Mouse (Mus musculus) kidney, postnatal 0 days (tissue): Measurements from ENCODE around the gene Hist1h3f. TPM values are rescaled to one million over a fixed set of nuclear protein-coding genes. Genes with fewer than 3 reads are reported as not detected.
"Not testable (repeated sequence)": the region's sequence is repeated elsewhere in the genome, so short reads cannot be mapped to it uniquely, and the experiment has no call there.

Experiments used
- ATAC-seq: fragments of 200-750 bp; cut with Nextera tagmentation; replicated peaks from 2 replicates; pipeline ENCODE4 v1.8.0; 2017; ENCODE audit warnings: low read depth, moderate number of reproducible peaks, moderate TSS enrichment, moderate library complexity; ENCODE audit not compliant: low FRiP score
- DNase-seq: peaks from one replicate; pipeline ENCODE4 v3.0.0-alpha.2; 2016; ENCODE audit warnings: low spot score
- H3K27ac ChIP-seq: fragments of 300-500 bp; sonication (generic); 2 replicates; pipeline ENCODE4 v1.5.1; 2014; ENCODE audit warnings: mild to moderate bottlenecking
- H3K27me3 ChIP-seq: fragments of 300-500 bp; sonication (generic); 2 replicates; pipeline ENCODE4 v1.6.1; 2014; ENCODE audit warnings: low read length, mixed read lengths; ENCODE audit not compliant: insufficient read depth
- H3K36me3 ChIP-seq: fragments of 300-500 bp; sonication (generic); 2 replicates; pipeline ENCODE4 v1.6.1; 2014; ENCODE audit warnings: low read length, mixed read lengths; ENCODE audit not compliant: insufficient read depth
- H3K4me1 ChIP-seq: fragments of 300-500 bp; sonication (generic); replicated peaks from 2 replicates; pipeline ENCODE4 v1.6.1; 2014; ENCODE audit warnings: antibody characterized with exemption, low read length, mixed read lengths; ENCODE audit not compliant: insufficient read depth
- H3K4me2 ChIP-seq: fragments of 300-500 bp; sonication (generic); 2 replicates; pipeline ENCODE4 v1.6.1; 2014; ENCODE audit warnings: mild to moderate bottlenecking, low read length, moderate library complexity, mixed read lengths
- H3K4me3 ChIP-seq: fragments of 300-500 bp; sonication (generic); replicated peaks from 2 replicates; pipeline ENCODE4 v1.5.1; 2014; ENCODE audit warnings: low read depth, low read length
- H3K9ac ChIP-seq: fragments of 300-500 bp; sonication (generic); 2 replicates; pipeline ENCODE4 v1.6.1; 2014; ENCODE audit warnings: low read depth, low read length
- H3K9me3 ChIP-seq: fragments of 300-500 bp; sonication (generic); replicated peaks from 2 replicates; pipeline ENCODE4 v1.6.1; 2016; ENCODE audit warnings: low read length, inconsistent platforms, mixed read lengths
- CTCF ChIP-seq: IDR thresholded peaks from 2 replicates; pipeline ENCODE4 v1.5.1; 2016; ENCODE audit warnings: antibody characterized with exemption, low read depth, mild to moderate bottlenecking, moderate library complexity
- WGBS: fragments of 180-500 bp; shearing (Covaris S2); extraction: QIAGEN DNeasy Blood & Tissue Kit; methylation state at CpG from one replicate; pipeline ENCODE4 v1.1.7; 2014; 5-methylcytosine and 5-hydroxymethylcytosine counted together
- polyA plus RNA-seq: library from polyadenylated mRNA; unstranded; fragments of >200 nt; fragmentation: Nextera tagmentation; extraction: Ambion mirVana; gene quantifications from 2 replicates; pipeline ENCODE4 v1.2.1, GENCODE M21; 2015

The Hist1h3f gene
- polyA plus RNA-seq, 1 experiment from 2014 or later, result 0.83 TPM

DNA sequence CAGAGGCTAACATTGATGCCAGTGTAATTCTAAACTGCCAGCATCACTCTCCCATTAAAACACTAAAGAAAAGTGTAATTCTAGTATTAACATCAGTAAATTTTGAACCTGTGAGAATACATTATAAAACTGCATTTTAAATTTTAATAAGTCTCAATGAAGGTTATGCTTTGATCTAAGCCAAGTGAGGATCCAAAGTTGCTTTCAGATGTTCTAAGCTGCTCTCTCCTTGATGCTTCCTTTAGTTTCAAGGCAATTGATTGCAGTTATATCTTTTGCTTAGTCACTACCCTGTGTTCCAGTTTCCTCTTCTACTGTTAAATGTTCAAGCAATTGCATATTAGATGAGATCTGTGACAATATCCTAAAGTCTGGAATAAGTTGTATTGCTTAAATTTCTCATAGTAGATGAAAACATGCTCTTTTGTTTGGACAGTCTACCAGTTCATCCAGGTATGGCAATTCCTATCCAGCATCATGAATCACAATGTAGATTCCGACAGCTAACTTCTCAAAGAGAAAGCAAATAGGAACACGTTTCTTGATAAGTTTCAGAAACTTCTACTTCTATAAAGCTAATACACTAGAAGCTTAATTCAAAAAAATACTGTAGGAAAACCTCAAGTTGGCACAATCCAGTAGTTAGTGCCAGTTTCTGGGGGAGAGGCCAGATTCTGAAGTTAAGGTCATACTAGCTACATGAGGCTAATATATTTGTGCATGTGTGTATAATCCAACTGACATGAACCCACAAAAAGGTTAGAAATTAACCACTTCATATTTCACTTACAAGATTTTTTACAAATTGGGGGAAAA is 28.6 kb downstream of the Hist1h3f start:
- WGBS, result 19% methylated on average over 2 of the region's 2 CpGs

DNA sequence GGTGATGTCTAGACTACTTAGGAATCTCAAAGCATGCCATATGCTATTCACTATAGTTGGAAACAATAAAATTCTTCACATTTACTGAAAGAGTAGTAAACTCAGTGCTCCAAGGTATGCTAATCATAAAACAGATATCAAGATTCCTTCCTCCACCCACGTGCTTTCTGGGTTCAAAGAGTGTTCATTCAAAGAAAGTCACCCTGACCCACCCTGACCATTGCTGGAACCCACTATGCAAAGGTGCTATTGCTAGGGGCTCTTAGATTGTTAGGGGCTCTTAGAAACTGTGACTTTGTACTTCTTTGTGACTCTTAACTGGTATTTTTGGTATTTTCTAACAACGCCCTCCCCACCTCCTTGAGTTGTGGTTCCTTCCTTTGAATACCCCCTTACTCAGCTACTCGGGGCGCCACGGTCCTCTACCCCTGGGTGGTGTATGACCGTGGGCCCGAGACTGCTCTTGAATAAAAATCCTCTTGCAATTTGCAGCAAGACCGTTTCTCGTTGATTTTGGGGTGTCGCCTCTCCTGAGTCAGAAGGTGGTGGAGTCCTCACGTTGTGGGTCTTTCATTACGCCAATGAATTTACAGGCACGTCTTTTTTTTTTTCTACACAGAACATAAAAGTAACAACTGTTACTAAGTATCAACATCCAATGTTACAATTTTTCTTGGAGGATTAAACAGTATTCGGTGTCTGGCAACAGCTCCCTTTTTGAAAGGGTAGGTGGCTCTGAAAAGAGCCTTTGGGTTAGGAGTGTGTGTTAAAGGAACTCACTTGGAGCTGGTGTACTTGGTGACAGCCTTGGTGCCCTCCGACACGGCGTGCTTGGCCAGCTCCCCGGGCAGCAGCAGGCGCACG is 29.4 kb downstream of the Hist1h3f start:
- Histone ChIP-seq H3K27ac (peak overlapping the region; percentile 86), H3K9ac (peak overlapping the region; percentile 47; the same call in 1 of the 2 replicates), H3K4me1 (peaks cover 13% of the 10 kb centered on the region; the same call in 1 of the 2 replicates), H3K4me3 (peak overlapping the region; percentile 48), H3K4me2 (peak overlapping the region; percentile 64)
- ATAC-seq, H3K36me3 ChIP-seq, DNase-seq, H3K9me3 ChIP-seq, H3K27me3 ChIP-seq: not testable (repeated sequence)
- 4% methylated on average over 18 of the region's 20 CpGs for WGBS

More for the DNA sequence above, 28.6 kb downstream of the Hist1h3f start:
- Histone ChIP-seq H3K9ac (peak overlapping the region; percentile 47), H3K4me2 (peak overlapping the region; percentile 64), H3K27me3 (no peaks in the 10 kb centered on the region), H3K27ac (peak overlapping the region; percentile 95), H3K4me1 (peaks cover 13% of the 10 kb centered on the region; the same call in 1 of the 2 replicates), H3K4me3 (peak overlapping the region; percentile 48), H3K36me3 (no peaks in the 10 kb centered on the region), H3K9me3 (no peaks in the 10 kb centered on the region)
- DNase-seq (peak; percentile 58), ATAC-seq (no peak)
- TF ChIP-seq CTCF, result no peak

DNA sequence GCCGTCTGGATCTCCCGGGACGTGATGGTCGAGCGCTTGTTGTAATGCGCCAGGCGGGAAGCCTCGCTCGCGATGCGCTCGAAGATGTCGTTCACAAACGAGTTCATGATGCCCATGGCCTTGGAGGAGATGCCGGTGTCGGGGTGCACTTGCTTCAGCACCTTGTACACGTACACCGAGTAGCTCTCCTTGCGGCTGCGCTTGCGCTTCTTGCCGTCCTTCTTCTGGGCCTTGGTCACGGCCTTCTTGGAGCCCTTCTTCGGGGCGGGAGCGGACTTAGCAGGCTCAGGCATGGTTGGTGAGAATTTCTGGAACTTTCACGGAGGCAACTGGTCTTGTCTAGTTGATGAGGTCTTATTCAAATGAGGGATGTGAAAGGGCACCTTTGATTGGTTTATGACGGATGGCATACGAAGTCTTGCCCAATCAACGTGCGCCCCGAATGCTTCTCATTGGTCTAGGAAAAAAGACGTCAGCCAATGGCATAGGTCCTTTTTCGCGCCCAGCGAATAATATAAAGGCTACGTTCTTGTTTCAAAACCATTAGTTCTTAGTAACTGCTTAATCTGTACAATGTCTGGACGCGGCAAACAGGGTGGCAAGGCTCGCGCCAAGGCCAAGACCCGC is 30.2 kb downstream of the Hist1h3f start, which contains the start of the genes Hist1h2bf and Hist1h2ad:
TSS of gene Hist1h2bf (minus strand) at position 299 of the 627 bp plus-strand sequence.
TSS of gene Hist1h2ad (plus strand) at position 484 of the 627 bp plus-strand sequence.
- Histone ChIP-seq H3K9ac (peak within 1 kb of the TSS; percentile 51; the same call in 1 of the 2 replicates), H3K27ac (peak within 1 kb of the TSS; percentile 86), H3K4me2 (peak within 1 kb of the TSS; percentile 64), H3K4me3 (peak within 1 kb of the TSS; percentile 48), H3K4me1 (peaks cover 13% of the 10 kb centered on the region; the same call in 1 of the 2 replicates)
- DNase-seq, result peak; percentile 100
- H3K27me3 ChIP-seq, H3K36me3 ChIP-seq, H3K9me3 ChIP-seq: not testable (repeated sequence)
- WGBS, result under 1% methylated on average over 30 of the region's 42 CpGs
- ATAC-seq, result peak; percentile 92

DNA sequence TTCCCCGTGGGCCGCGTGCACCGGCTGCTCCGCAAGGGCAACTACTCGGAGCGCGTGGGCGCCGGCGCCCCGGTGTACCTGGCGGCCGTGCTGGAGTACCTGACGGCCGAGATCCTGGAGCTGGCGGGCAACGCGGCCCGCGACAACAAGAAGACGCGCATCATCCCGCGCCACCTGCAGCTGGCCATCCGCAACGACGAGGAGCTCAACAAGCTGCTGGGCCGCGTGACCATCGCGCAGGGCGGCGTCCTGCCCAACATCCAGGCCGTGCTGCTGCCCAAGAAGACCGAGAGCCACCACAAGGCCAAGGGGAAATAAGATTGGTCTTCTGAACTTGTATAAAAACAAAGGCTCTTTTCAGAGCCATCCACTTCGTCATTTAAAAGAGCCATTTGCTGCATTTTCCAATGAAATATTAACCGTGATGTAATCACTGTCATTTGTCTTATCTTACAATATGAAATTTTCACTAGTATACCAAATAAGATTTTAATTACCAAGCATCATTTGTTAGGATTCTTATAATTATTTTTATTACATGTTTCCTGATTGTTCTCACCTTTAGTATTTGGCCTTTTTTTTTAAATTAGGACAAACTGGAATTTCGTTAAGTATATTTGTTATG is 30.8 kb downstream of the Hist1h3f start:
- H3K27me3 ChIP-seq, H3K36me3 ChIP-seq, ATAC-seq, H3K9me3 ChIP-seq, H3K9ac ChIP-seq: not testable (repeated sequence)
- under 1% methylated on average over 6 of the region's 39 CpGs for WGBS
- peak; percentile 33 for DNase-seq
- H3K4me2 ChIP-seq, result peak overlapping the region; percentile 59
- peaks cover 13% of the 10 kb centered on the region; the same call in 1 of the 2 replicates for H3K4me1 ChIP-seq
- H3K4me3 ChIP-seq, result peak overlapping the region; percentile 48; the same call in 1 of the 2 replicates
- peak overlapping the region; percentile 86 for H3K27ac ChIP-seq

DNA sequence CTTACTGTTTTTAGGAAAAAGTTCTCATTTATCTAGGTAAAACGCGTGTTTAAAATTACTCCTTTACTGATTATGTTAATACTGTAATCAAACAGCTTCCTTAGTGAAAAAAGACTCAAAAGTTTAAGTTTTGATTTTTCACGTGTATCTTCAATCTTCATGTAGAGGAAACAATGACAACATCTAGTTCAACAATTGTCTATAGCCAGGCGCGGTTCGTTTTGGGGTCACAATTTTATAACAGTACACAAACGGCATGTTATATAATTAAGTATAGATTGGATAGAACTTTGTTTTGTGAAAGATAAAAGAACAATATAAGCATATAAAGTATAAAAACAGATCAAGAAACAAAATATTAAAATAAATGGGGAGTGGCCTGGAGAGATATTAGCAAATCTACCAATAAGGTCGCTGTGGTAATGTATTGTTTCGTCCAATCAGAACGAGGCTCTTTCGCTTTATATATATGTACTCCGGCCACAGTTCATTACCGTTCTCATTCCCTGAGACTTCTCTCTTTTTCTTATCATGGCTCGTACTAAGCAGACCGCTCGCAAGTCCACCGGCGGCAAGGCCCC is 31.5 kb downstream of the Hist1h3f start, which contains the start of gene Hist1h3d:
TSS of gene Hist1h3d (plus strand) at position 493 of the 581 bp plus-strand sequence.
- Histone ChIP-seq H3K4me1 (peaks cover 13% of the 10 kb centered on the region; the same call in 1 of the 2 replicates), H3K36me3 (no peaks in the 10 kb centered on the region), H3K4me2 (peak within 1 kb of the TSS; percentile 59), H3K27me3 (no peaks in the 10 kb centered on the region), H3K9ac (peak within 1 kb of the TSS; percentile 53; the same call in 1 of the 2 replicates), H3K4me3 (peak within 1 kb of the TSS; percentile 32), H3K9me3 (no peaks in the 10 kb centered on the region), H3K27ac (peak within 1 kb of the TSS; percentile 84)
- WGBS, result 0% methylated on average over 18 of the region's 18 CpGs
- DNase-seq (peak; percentile 98), ATAC-seq (peak; percentile 67)
- TF ChIP-seq CTCF, result no peak

DNA sequence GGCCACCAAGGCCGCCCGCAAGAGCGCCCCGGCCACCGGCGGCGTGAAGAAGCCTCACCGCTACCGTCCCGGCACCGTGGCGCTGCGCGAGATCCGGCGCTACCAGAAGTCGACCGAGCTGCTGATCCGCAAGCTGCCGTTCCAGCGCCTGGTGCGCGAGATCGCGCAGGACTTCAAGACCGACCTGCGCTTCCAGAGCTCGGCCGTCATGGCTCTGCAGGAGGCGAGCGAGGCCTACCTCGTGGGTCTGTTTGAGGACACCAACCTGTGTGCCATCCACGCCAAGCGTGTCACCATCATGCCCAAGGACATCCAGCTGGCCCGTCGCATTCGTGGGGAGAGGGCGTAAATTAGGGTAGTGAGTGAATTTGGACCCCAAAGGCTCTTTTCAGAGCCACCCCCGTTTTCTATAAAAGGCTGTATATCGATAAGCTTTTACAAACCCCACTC is 32.0 kb downstream of the Hist1h3f start:
- H3K9me3 ChIP-seq, DNase-seq, ATAC-seq, H3K36me3 ChIP-seq, H3K27me3 ChIP-seq: not testable (repeated sequence)
- Histone ChIP-seq H3K4me3 (peak overlapping the region; percentile 32), H3K4me1 (peaks cover 13% of the 10 kb centered on the region; the same call in 1 of the 2 replicates), H3K27ac (peak overlapping the region; percentile 75), H3K4me2 (peak overlapping the region; percentile 59), H3K9ac (peak overlapping the region; percentile 53; the same call in 1 of the 2 replicates)
- WGBS, result 0% methylated on average over 9 of the region's 40 CpGs
